ENCODE assay signal across 8 mouse cellular contexts in the genomic region with DNA sequence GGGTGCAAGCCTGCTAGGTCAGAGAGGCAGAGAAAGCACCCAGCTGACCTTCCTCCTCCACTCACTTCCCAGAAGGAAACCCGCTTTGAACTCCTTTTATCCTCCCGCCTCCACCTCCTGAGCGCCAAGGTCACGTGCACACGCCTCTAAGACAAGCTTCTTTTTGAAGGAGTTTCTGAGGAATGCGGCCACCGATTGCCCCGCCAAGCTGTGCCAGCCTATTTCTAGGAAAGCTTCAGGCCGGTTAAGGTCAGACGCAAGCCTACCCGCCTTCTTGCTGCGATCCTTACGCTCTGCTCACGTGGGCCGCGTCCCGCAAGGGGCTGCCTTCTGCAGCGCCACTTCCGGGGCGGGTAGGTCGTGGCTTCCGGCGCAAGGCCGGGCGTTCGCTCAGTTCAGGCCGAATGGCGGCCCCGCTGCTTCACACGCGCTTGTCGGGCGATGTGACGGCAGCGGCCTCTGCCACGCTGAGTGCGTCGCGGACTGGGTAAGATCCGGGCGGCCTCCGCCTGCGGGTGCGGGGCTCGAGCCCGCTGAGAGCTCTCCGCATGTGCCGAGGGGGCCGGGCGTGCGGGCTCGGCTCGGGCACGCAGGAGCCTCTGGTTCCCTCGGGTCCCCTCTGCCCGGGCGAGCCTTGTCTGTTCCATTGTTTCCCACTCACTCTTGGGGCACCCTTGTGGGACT. TPM values are rescaled to one million over a fixed set of nuclear protein-coding genes. Genes with fewer than 3 reads are reported as not detected.
DNase-seq lines count a peak whose midpoint lies in the region; ATAC-seq and TF ChIP-seq lines count a peak whose summit lies in the region.

TSS of gene Rrn3 (plus strand) at position 356 of the 684 bp plus-strand sequence.

- under 1% methylated on average over 57 of the region's 57 CpGs for WGBS in forebrain, embryonic 13.5 days
- WGBS in large intestine, adult 2 months: under 1% methylated on average over 57 of the region's 57 CpGs
- under 1% methylated on average over 52 of the region's 57 CpGs for WGBS in liver, postnatal 0 days (ENCODE audit: insufficient replicate concordance)
- WGBS in neural tube, embryonic 14.5 days: under 1% methylated on average over 57 of the region's 57 CpGs

- DNase-seq in heart, postnatal 10 days: peak; percentile 93 to 94
- peak; percentile 72 for DNase-seq in large intestine, adult 2 months (ENCODE audit: low read depth, low spot score)
- peak; percentile 90 for DNase-seq in liver, postnatal 0 days
- DNase-seq in testis, postnatal 10 days (ENCODE audit: low spot score): peak; percentile 89

- peak within 1 kb of the TSS; percentile 84 for H3K27ac ChIP-seq in ES-Bruce4 (ENCODE audit: insufficient read depth, low read length)
- H3K27ac ChIP-seq in forebrain, embryonic 13.5 days: peak within 1 kb of the TSS; percentile 78
- peak within 1 kb of the TSS; percentile 88 for H3K27ac ChIP-seq in liver, postnatal 0 days (ENCODE audit: low read depth)
- peak within 1 kb of the TSS; percentile 82 for H3K27ac ChIP-seq in neural tube, embryonic 14.5 days (ENCODE audit: low read depth, low read length)

- no peak for TF ChIP-seq CTCF in ES-Bruce4 (IDR thresholded peaks at IDR 0.05; ENCODE audit: low read depth, low read length)
- 0 out of 2 replicates have a peak, but pooled peaks have one; percentile 4 for TF ChIP-seq CTCF in liver, postnatal 0 days (IDR thresholded peaks at IDR 0.05; ENCODE audit: low read depth)

- ATAC-seq in cerebellum, adult (ENCODE audit: insufficient number of reproducible peaks, low FRiP score, low TSS enrichment): peak; percentile 99
- ATAC-seq in forebrain, embryonic 13.5 days: peak; percentile 100
- ATAC-seq in liver, postnatal 0 days: peak; percentile 98
- ATAC-seq in neural tube, embryonic 14.5 days (ENCODE audit: low read depth): peak; percentile 99

- H3K36me3 ChIP-seq in ES-Bruce4 (ENCODE audit: control insufficient read depth, insufficient read depth, low read length, poor library complexity, severe bottlenecking): peaks cover 36% of the 10 kb centered on the region
- peaks cover 18% of the 10 kb centered on the region for H3K36me3 ChIP-seq in forebrain, embryonic 13.5 days (ENCODE audit: poor library complexity, severe bottlenecking)
- peaks cover 16% of the 10 kb centered on the region for H3K36me3 ChIP-seq in liver, postnatal 0 days (replicated peaks; ENCODE audit: insufficient read depth, low read length)
- H3K36me3 ChIP-seq in neural tube, embryonic 14.5 days (ENCODE audit: control insufficient read depth, insufficient read depth, low read length): peaks cover 13% of the 10 kb centered on the region

- intact Hi-C loops in heart, postnatal 10 days (cut with DNase I): loop anchor here (2.0 to 5.0 kb wide), 2 partner anchors 26 to 37 kb away; partner anchors contain the start of gene Ntan1

- peak within 1 kb of the TSS; percentile 85 for H3K4me3 ChIP-seq in ES-Bruce4 (ENCODE audit: low read depth, low read length)
- peak within 1 kb of the TSS; percentile 88 for H3K4me3 ChIP-seq in forebrain, embryonic 13.5 days
- peak within 1 kb of the TSS; percentile 94 for H3K4me3 ChIP-seq in liver, postnatal 0 days (ENCODE audit: low read depth, low read length)
- H3K4me3 ChIP-seq in neural tube, embryonic 14.5 days (ENCODE audit: low read depth, low read length): peak within 1 kb of the TSS; percentile 97

- peak within 1 kb of the TSS; percentile 74 for H3K4me2 ChIP-seq in forebrain, embryonic 13.5 days
- peak within 1 kb of the TSS; percentile 88 for H3K4me2 ChIP-seq in liver, postnatal 0 days (ENCODE audit: low read depth, low read length)
- H3K4me2 ChIP-seq in neural tube, embryonic 14.5 days (ENCODE audit: low read depth, low read length): peak within 1 kb of the TSS; percentile 85

- peak within 1 kb of the TSS; percentile 92 for H3K9ac ChIP-seq in ES-Bruce4 (ENCODE audit: low read depth, poor library complexity, severe bottlenecking)
- peak within 1 kb of the TSS; percentile 90 for H3K9ac ChIP-seq in forebrain, embryonic 13.5 days
- peak within 1 kb of the TSS; percentile 97 for H3K9ac ChIP-seq in liver, postnatal 0 days (replicated peaks)
- H3K9ac ChIP-seq in neural tube, embryonic 14.5 days (replicated peaks; ENCODE audit: low read depth, low read length): peak within 1 kb of the TSS; percentile 90

- TF ChIP-seq EP300 in ES-Bruce4 (IDR thresholded peaks at IDR 0.05; ENCODE audit: insufficient read depth, low read depth, low read length): 0 out of 2 replicates have a peak, but pooled peaks have one; percentile 22
- no peak for TF ChIP-seq EP300 in liver, postnatal 0 days (IDR thresholded peaks at IDR 0.05; ENCODE audit: low read depth)

- H3K27me3 ChIP-seq in ES-Bruce4 (ENCODE audit: control insufficient read depth, insufficient read depth, low read length, poor library complexity, severe bottlenecking): no peaks in the 10 kb centered on the region
- H3K27me3 ChIP-seq in forebrain, embryonic 13.5 days: no peaks in the 10 kb centered on the region
- H3K27me3 ChIP-seq in liver, postnatal 0 days (ENCODE audit: insufficient read depth, low read length): no peaks in the 10 kb centered on the region
- no peaks in the 10 kb centered on the region for H3K27me3 ChIP-seq in neural tube, embryonic 14.5 days (ENCODE audit: control insufficient read depth, insufficient read depth, low read length)

- peaks cover 21% of the 10 kb centered on the region for H3K9me3 ChIP-seq in ES-Bruce4 (replicated peaks; ENCODE audit: control insufficient read depth, insufficient read depth, low read length, poor library complexity, severe bottlenecking)
- no peaks in the 10 kb centered on the region for H3K9me3 ChIP-seq in forebrain, embryonic 13.5 days (replicated peaks)
- H3K9me3 ChIP-seq in liver, postnatal 0 days (ENCODE audit: low read length): no peaks in the 10 kb centered on the region
- H3K9me3 ChIP-seq in neural tube, embryonic 14.5 days (ENCODE audit: control insufficient read depth, low read length): no peaks in the 10 kb centered on the region

- H3K4me1 ChIP-seq in ES-Bruce4 (ENCODE audit: control insufficient read depth, insufficient read depth, low read length): no peaks in the 10 kb centered on the region
- H3K4me1 ChIP-seq in forebrain, embryonic 13.5 days: peaks cover 18% of the 10 kb centered on the region
- H3K4me1 ChIP-seq in liver, postnatal 0 days (ENCODE audit: insufficient read depth): peaks cover 19% of the 10 kb centered on the region
- H3K4me1 ChIP-seq in neural tube, embryonic 14.5 days (ENCODE audit: control insufficient read depth, insufficient read depth, low read length): peaks cover 12% of the 10 kb centered on the region

- peak; percentile 89 for TF ChIP-seq POLR2A in ES-Bruce4 (IDR thresholded peaks at IDR 0.05; ENCODE audit: insufficient read depth, low read length)

RNA-seq across cellular contexts. Expression of gene Rrn3, which starts in this region (rescaled TPM):
- polyA plus RNA-seq in ES-Bruce4 (2011; ENCODE audit: insufficient read depth, insufficient read length, low read depth, missing spikeins): 131 and 134 TPM in 2 replicates
- 109 and 116 TPM in 2 replicates for polyA plus RNA-seq in forebrain, embryonic 13.5 days (2015; fragmentation: Nextera tagmentation; extraction: Ambion mirVana)
- 10 to 100 TPM; 42.5 to 47.6 TPM for total RNA-seq in heart, postnatal 10 days (2021)
- 7.7 and 8.5 TPM in 2 replicates for polyA plus RNA-seq in large intestine, adult 2 months (2012; rRNA removed)
- 13.9 and 15.3 TPM in 2 replicates for polyA plus RNA-seq in liver, postnatal 0 days (2015; fragmentation: Nextera tagmentation; extraction: Ambion mirVana)
- 97.8 and 116 TPM in 2 replicates for polyA plus RNA-seq in neural tube, embryonic 14.5 days (2014; fragmentation: Nextera tagmentation; extraction: Ambion mirVana)

Comparison
In these comparisons a context has a peak if more than half of its experiments do, and no peak if none do; other contexts are left out.
1. Peak in every context shown above with its lines: DNase-seq, ATAC-seq, H3K4me3 ChIP-seq and H3K27ac ChIP-seq.